Mouse (Mus musculus) CH12.LX (cell line): ENCODE data around the gene Efna3. TPM values are rescaled to one million over a fixed set of nuclear protein-coding genes. Genes with fewer than 3 reads are reported as not detected.

ENCODE experiments used
- DNase-seq: peaks from one replicate; pipeline ENCODE4 v3.0.0-alpha.2; 2013; ENCODE audit errors: extremely low read depth
- H3K27ac ChIP-seq: 2 replicates; pipeline ENCODE4 v1.5.1; 2012; ENCODE audit warnings: low read depth, mild to moderate bottlenecking, control low read depth, moderate library complexity; ENCODE audit not compliant: insufficient read depth
- H3K27me3 ChIP-seq: replicated peaks from 2 replicates; pipeline ENCODE3; 2012; ENCODE audit warnings: inconsistent platforms
- H3K36me3 ChIP-seq, 2 experiments: replicated peaks in 1 of 2; 2 replicates each; pipeline versions ENCODE3 to v1.6.1; 2012; ENCODE audit warnings: inconsistent platforms in 1 of 2, low read length in 1 of 2, mild to moderate bottlenecking in 1 of 2, mixed read lengths in 1 of 2, moderate library complexity in 1 of 2; ENCODE audit not compliant: control insufficient read depth in 1 of 2, insufficient read depth in 1 of 2
- H3K4me1 ChIP-seq, 2 experiments: 2 replicates each; pipeline ENCODE4 v1.6.1; 2012; ENCODE audit warnings: inconsistent platforms in 1 of 2, moderate library complexity in 1 of 2; ENCODE audit not compliant: insufficient read depth in 2 of 2, control insufficient read depth in 1 of 2
- H3K4me2 ChIP-seq: 2 replicates; pipeline ENCODE4 v1.6.1; 2012; ENCODE audit warnings: low read depth, mild to moderate bottlenecking, control low read depth; ENCODE audit not compliant: poor library complexity, insufficient read depth, severe bottlenecking
- H3K4me3 ChIP-seq, 3 experiments: fragments of 150-350 bp in 1 of 3; sonication (generic) in 1 of 3; replicated peaks in 1 of 3; 2 replicates each; pipeline versions ENCODE3 to v1.5.1; 2011 to 2012; ENCODE audit warnings: low read depth in 2 of 3, low read length in 2 of 3, mild to moderate bottlenecking in 2 of 3, moderate library complexity in 2 of 3, control low read depth in 1 of 3, improper control_type of control experiment in 1 of 3, inconsistent platforms in 1 of 3, mixed read lengths in 1 of 3; ENCODE audit not compliant: poor library complexity in 1 of 3
- H3K79me2 ChIP-seq: replicated peaks from 2 replicates; pipeline ENCODE4 v1.6.1; 2012; ENCODE audit warnings: mild to moderate bottlenecking, moderate library complexity; ENCODE audit not compliant: control insufficient read depth, poor library complexity, insufficient read depth, severe bottlenecking; ENCODE audit errors: extremely low read depth
- H3K9ac ChIP-seq: 2 replicates; pipeline ENCODE4 v1.6.1; 2012; ENCODE audit warnings: low read depth, mild to moderate bottlenecking, control low read depth, moderate library complexity; ENCODE audit not compliant: insufficient read depth
- H3K9me3 ChIP-seq: replicated peaks from 2 replicates; pipeline ENCODE3; 2012; ENCODE audit warnings: low read length, inconsistent platforms, mixed read lengths
- BHLHE40 ChIP-seq: IDR thresholded peaks from 2 replicates; pipeline ENCODE4 v1.6.1; 2011; ENCODE audit warnings: mild to moderate bottlenecking, low read depth, low read length, improper control_type of control experiment
- CHD2 ChIP-seq: IDR thresholded peaks from 2 replicates; pipeline ENCODE4 v1.6.1; 2011; ENCODE audit warnings: low read length, improper control_type of control experiment
- CTCF ChIP-seq, 2 experiments: IDR thresholded peaks in 1 of 2; conservative IDR thresholded peaks in 1 of 2; 2 replicates each; pipeline ENCODE4 v1.5.1; 2011 to 2012; ENCODE audit warnings: low read depth in 2 of 2, low read length in 2 of 2, improper control_type of control experiment in 1 of 2, inconsistent platforms in 1 of 2, mild to moderate bottlenecking in 1 of 2, moderate library complexity in 1 of 2
- E2F4 ChIP-seq: IDR thresholded peaks from 2 replicates; pipeline ENCODE4 v1.6.1; 2011; ENCODE audit warnings: low read depth, low read length, improper control_type of control experiment; ENCODE audit not compliant: insufficient replicate concordance
- EP300 ChIP-seq: IDR thresholded peaks from 2 replicates; pipeline ENCODE4 v1.6.1; 2011; ENCODE audit warnings: low read length, improper control_type of control experiment
- HCFC1 ChIP-seq: IDR thresholded peaks from 2 replicates; pipeline ENCODE4 v1.6.1; 2012; ENCODE audit warnings: low read depth, mild to moderate bottlenecking, inconsistent platforms, low read length, improper control_type of control experiment
- JUN ChIP-seq: IDR thresholded peaks from 2 replicates; pipeline ENCODE4 v1.6.1; 2011; ENCODE audit warnings: low read depth, mild to moderate bottlenecking, low read length, improper control_type of control experiment, moderate library complexity; ENCODE audit not compliant: insufficient read depth
- JUND ChIP-seq: conservative IDR thresholded peaks from 2 replicates; pipeline ENCODE4 v1.6.1; 2011; ENCODE audit warnings: low read depth, low read length, improper control_type of control experiment
- MAFK ChIP-seq: IDR thresholded peaks from 2 replicates; pipeline ENCODE4 v1.6.1; 2011; ENCODE audit warnings: low read length, improper control_type of control experiment; ENCODE audit not compliant: insufficient replicate concordance
- MAX ChIP-seq: IDR thresholded peaks from 2 replicates; pipeline ENCODE4 v1.6.1; 2011; ENCODE audit warnings: low read length, improper control_type of control experiment
- NRF1 ChIP-seq: IDR thresholded peaks from 2 replicates; pipeline ENCODE4 v1.6.1; 2014; ENCODE audit warnings: low read depth, mild to moderate bottlenecking, inconsistent platforms, low read length, improper control_type of control experiment, moderate library complexity
- PAX5 ChIP-seq: IDR thresholded peaks from 2 replicates; pipeline ENCODE4 v1.6.1; 2012; ENCODE audit warnings: low read length, inconsistent platforms, mixed read lengths
- POLR2AphosphoS2 ChIP-seq: IDR thresholded peaks from 2 replicates; pipeline ENCODE4 v1.6.1; 2011; ENCODE audit warnings: low read depth, low read length, improper control_type of control experiment
- RAD21 ChIP-seq: IDR thresholded peaks from 2 replicates; pipeline ENCODE4 v1.6.1; 2011; ENCODE audit warnings: low read depth, mild to moderate bottlenecking, low read length, improper control_type of control experiment, moderate library complexity
- TBP ChIP-seq: conservative IDR thresholded peaks from 2 replicates; pipeline ENCODE4 v1.6.1; 2011; ENCODE audit warnings: low read depth, low read length, improper control_type of control experiment
- UBTF ChIP-seq: IDR thresholded peaks from 2 replicates; pipeline ENCODE4 v1.6.1; 2012; ENCODE audit warnings: low read depth, mild to moderate bottlenecking, inconsistent platforms, low read length, improper control_type of control experiment, moderate library complexity
- USF1 ChIP-seq: IDR thresholded peaks from 2 replicates; pipeline ENCODE4 v1.6.1; 2014; ENCODE audit warnings: low read depth, mild to moderate bottlenecking, inconsistent platforms, low read length, improper control_type of control experiment
- USF2 ChIP-seq: conservative IDR thresholded peaks from 2 replicates; pipeline ENCODE4 v1.6.1; 2011; ENCODE audit warnings: low read depth, low read length, improper control_type of control experiment
- ZC3H11A ChIP-seq: IDR thresholded peaks from 2 replicates; pipeline ENCODE4 v1.6.1; 2012; ENCODE audit warnings: low read depth, mild to moderate bottlenecking, inconsistent platforms, low read length, improper control_type of control experiment
- ZKSCAN1 ChIP-seq: IDR thresholded peaks from 2 replicates; pipeline ENCODE4 v1.6.1; 2012; ENCODE audit warnings: low read depth, inconsistent platforms, low read length, improper control_type of control experiment, borderline replicate concordance
- ZNF384 ChIP-seq: IDR thresholded peaks from 2 replicates; pipeline ENCODE4 v1.6.1; 2012; ENCODE audit warnings: low read depth, low read length, improper control_type of control experiment, inconsistent platforms
- dilution Hi-C: fragments of 300-500 bp; cut with MboI; formaldehyde crosslinking; loops from 2 replicates; pipeline ENCODE4 v1.14.3; 2020; ENCODE audit warnings: low sequenced_read_pairs; ENCODE audit not compliant: extremely low pct_unique_long_range_greater_than_20kb, extremely low pct_ligation_motif_present
- in situ Hi-C: fragments of 300-500 bp; cut with MboI; formaldehyde crosslinking; loops from 3 replicates; pipeline ENCODE4 v1.14.3; 2019; ENCODE audit warnings: low sequenced_read_pairs, low pct_ligation_motif_present, low pct_unique_long_range_greater_than_20kb, mixed read lengths
- polyA plus RNA-seq: library from polyadenylated mRNA; unstranded; fragments of >175 nt; gene quantifications from 2 replicates; pipeline ENCODE4 v1.2.1, GENCODE M21; 2012; ENCODE audit warnings: low read depth; ENCODE audit not compliant: insufficient read length
- total RNA-seq, 2 experiments: library from RNA; depleted of rRNA; stranded (reverse); fragments of 300-350 nt in 1 of 2; fragments of >200 nt in 1 of 2; gene quantifications; 2 replicates each; pipeline ENCODE4 v1.2.3; 2012 to 2014

Efna3 gene
- total and polyA plus RNA-seq, 3 experiments, result 0.09 to 0.13 TPM; not detected in 1

- Histone ChIP-seq H3K79me2 (no peaks in the 10 kb centered on the region), H3K4me3 (no peak overlapping the region), H3K9ac (no peak overlapping the region), H3K27ac (no peak overlapping the region), H3K4me2 (no peak overlapping the region), H3K9me3 (peaks cover 3% of the 10 kb centered on the region), H3K27me3 (peaks cover 71% of the 10 kb centered on the region), H3K36me3 (no peaks in the 10 kb centered on the region), H3K4me1 (peaks cover 39 to 67% of the 10 kb centered on the region in 2 experiments)
- no peak for DNase-seq
- in situ Hi-C loops (no loop called here), dilution Hi-C loops (no loop called here)
- no peak for TF ChIP-seq CHD2
- TF ChIP-seq JUND, result no peak
- no peak for TF ChIP-seq MAX
- no peak for TF ChIP-seq NRF1
- TF ChIP-seq PAX5, result no peak
- no peak for TF ChIP-seq TBP
- no peak for TF ChIP-seq CTCF (conservative IDR thresholded peaks at IDR 0.05 in 1 of 2, IDR thresholded peaks at IDR 0.05 in 1 of 2; ENCODE audit: low read depth in 2 of 2, low read length in 2 of 2)
- TF ChIP-seq HCFC1, result no peak
- no peak for TF ChIP-seq EP300
- no peak for TF ChIP-seq JUN
- TF ChIP-seq RAD21, result no peak
- TF ChIP-seq MAFK, result no peak
- no peak for TF ChIP-seq UBTF
- TF ChIP-seq ZNF384, result no peak
- TF ChIP-seq USF1, result no peak
- TF ChIP-seq POLR2AphosphoS2, result no peak
- no peak for TF ChIP-seq ZC3H11A
- no peak for TF ChIP-seq USF2
- TF ChIP-seq E2F4, result no peak
- TF ChIP-seq BHLHE40, result no peak
Measured at GRCm38 (mm10) chr3:89318971-89319590, 3.7 kb downstream of the Efna3 start.

GRCm38 (mm10) chr3:89318316-89318715 is 4.4 kb downstream of the Efna3 start:
- peaks cover 3% of the 10 kb centered on the region for H3K9me3 ChIP-seq
- no peaks in the 10 kb centered on the region for H3K79me2 ChIP-seq
- peaks cover 39 to 68% of the 10 kb centered on the region in 2 experiments for H3K4me1 ChIP-seq
- TF ChIP-seq MAFK (no peak), BHLHE40 (peak; percentile 20; the same call in 1 of the 2 replicates), MAX (no peak), PAX5 (no peak), ZKSCAN1 (no peak)
- TF ChIP-seq, all 38 proteins: peak for 1
- Histone ChIP-seq H3K9ac (no peak overlapping the region), H3K27me3 (peaks cover 64% of the 10 kb centered on the region), H3K4me3 (no peak overlapping the region), H3K27ac (no peak overlapping the region), H3K4me2 (no peak overlapping the region), H3K36me3 (no peaks in the 10 kb centered on the region)
- in situ Hi-C loops (no loop called here), dilution Hi-C loops (no loop called here)
- no peak for DNase-seq
